8 mouse cellular contexts compared by ENCODE assay signal in the genomic region with DNA sequence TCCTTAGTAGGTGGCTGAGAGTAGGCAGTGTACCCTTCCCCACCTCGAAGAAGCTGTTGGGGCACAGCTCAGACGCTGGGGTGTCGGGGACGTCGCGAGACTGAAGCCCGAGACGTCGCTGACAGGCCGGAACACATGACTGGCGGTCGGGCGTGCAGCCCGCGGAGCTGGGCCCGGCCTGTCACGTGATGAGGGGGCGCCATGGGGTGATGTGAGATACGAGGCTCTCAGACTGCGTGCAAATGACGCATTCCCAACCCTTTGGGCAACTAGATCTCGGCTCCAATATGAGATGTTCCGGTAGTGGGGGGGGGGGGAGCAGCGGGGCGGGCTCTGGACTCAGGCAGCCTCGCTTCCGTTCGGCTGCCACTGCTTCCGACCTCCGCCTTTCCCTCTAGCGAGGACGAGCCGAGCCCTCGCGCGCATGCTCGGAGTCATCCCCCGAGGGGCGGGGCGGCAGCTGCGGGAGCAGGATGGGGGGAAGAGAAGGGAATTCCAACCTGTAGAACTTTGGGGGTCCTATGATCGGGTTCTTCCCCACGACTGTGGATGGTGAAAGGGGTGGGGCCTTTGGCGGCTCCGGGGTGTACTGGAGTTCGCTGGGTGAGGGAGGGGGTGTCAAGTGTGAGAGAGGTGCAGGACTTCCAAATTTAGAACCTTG. TPM values are rescaled to one million over a fixed set of nuclear protein-coding genes. Genes with fewer than 3 reads are reported as not detected.
DNase-seq lines count a peak whose midpoint lies in the region; ATAC-seq lines count a peak whose summit lies in the region.

No protein-coding gene starts in this region.

- H3K4me2 ChIP-seq in hindbrain, embryonic 11.5 days (replicated peaks; ENCODE audit: low read depth, low read length) = peak overlapping the region; percentile 99

- peak; percentile 92 for ATAC-seq in hindbrain, embryonic 11.5 days (ENCODE audit: low FRiP score)

- peak overlapping the region; percentile 64 for H3K4me3 ChIP-seq in hindbrain, embryonic 11.5 days (ENCODE audit: low read depth, low read length)

- DNase-seq in MN1 (ENCODE audit: low spot score) = peak; percentile 96
- peak; percentile 94 for DNase-seq in cerebellum, adult 9-10 months
- peak; percentile 96 to 98 for DNase-seq in frontal cortex, adult 2 months (ENCODE audit: extremely low spot score in 1 of 2, low spot score in 1 of 2)
- DNase-seq in hindbrain, embryonic 11.5 days (ENCODE audit: low spot score) = peak; percentile 93
- peak; percentile 93 to 97 for DNase-seq in layer of hippocampus, postnatal 10 days (ENCODE audit: low spot score in 2 of 2)
- peak; percentile 97 for DNase-seq in lung, postnatal 10 days
- peak; percentile 92 for DNase-seq in ovary, postnatal 36 days (ENCODE audit: low spot score)
- peak; percentile 93 for DNase-seq in thymus, postnatal 25 days

- H3K36me3 ChIP-seq in hindbrain, embryonic 11.5 days (ENCODE audit: control insufficient read depth, insufficient read depth, low read length) = no peaks in the 10 kb centered on the region; the same call in 1 of the 2 replicates

- H3K4me1 ChIP-seq in hindbrain, embryonic 11.5 days (replicated peaks; ENCODE audit: control insufficient read depth, insufficient read depth, low read length) = no peaks in the 10 kb centered on the region; the same call in 1 of the 2 replicates

- H3K9me3 ChIP-seq in hindbrain, embryonic 11.5 days (ENCODE audit: control insufficient read depth, low read length) = no peaks in the 10 kb centered on the region

- peak overlapping the region; percentile 77 for H3K27ac ChIP-seq in hindbrain, embryonic 11.5 days (ENCODE audit: low read depth, low read length)

- no peaks in the 10 kb centered on the region for H3K27me3 ChIP-seq in hindbrain, embryonic 11.5 days (ENCODE audit: control insufficient read depth, insufficient read depth, low read length)

- WGBS in hindbrain, embryonic 11.5 days = under 1% methylated on average over 46 of the region's 46 CpGs

- H3K9ac ChIP-seq in hindbrain, embryonic 11.5 days (ENCODE audit: low read depth, low read length) = peak overlapping the region; percentile 57

RNA-seq across cellular contexts. Expression of gene Stx1b, which starts 17.1 kb away (rescaled TPM):
- polyA plus RNA-seq in frontal cortex, adult 2 months (2012; rRNA removed) = 374 and 443 TPM in 2 replicates
- polyA plus RNA-seq in hindbrain, embryonic 11.5 days (2014; fragmentation: Nextera tagmentation; extraction: Ambion mirVana) = 9.1 and 10.1 TPM in 2 replicates
- total RNA-seq in layer of hippocampus, postnatal 10 days (2021) = 100 to 1,000 TPM; 292 to 296 TPM

RNA-seq across cellular contexts. Expression of gene Stx4a, which starts 17.4 kb away (rescaled TPM):
- 121 and 127 TPM in 2 replicates for polyA plus RNA-seq in frontal cortex, adult 2 months (2012; rRNA removed)
- polyA plus RNA-seq in hindbrain, embryonic 11.5 days (2014; fragmentation: Nextera tagmentation; extraction: Ambion mirVana) = 11.6 and 15.0 TPM in 2 replicates
- total RNA-seq in layer of hippocampus, postnatal 10 days (2021) = 10 to 100 TPM; 46.9 to 53.6 TPM

RNA-seq across cellular contexts. Expression of gene Zfp646, which starts 34.6 kb away (rescaled TPM):
- polyA plus RNA-seq in frontal cortex, adult 2 months (2012; rRNA removed) = 16.0 TPM in 2 replicates
- polyA plus RNA-seq in hindbrain, embryonic 11.5 days (2014; fragmentation: Nextera tagmentation; extraction: Ambion mirVana) = 16.5 and 21.5 TPM in 2 replicates
- total RNA-seq in layer of hippocampus, postnatal 10 days (2021) = 10 to 100 TPM; 28.6 to 30.2 TPM

RNA-seq across cellular contexts. Expression of gene Zfp668, which starts 35.2 kb away (rescaled TPM):
- polyA plus RNA-seq in frontal cortex, adult 2 months (2012; rRNA removed) = 13.9 and 15.1 TPM in 2 replicates
- 23.1 and 23.3 TPM in 2 replicates for polyA plus RNA-seq in hindbrain, embryonic 11.5 days (2014; fragmentation: Nextera tagmentation; extraction: Ambion mirVana)
- total RNA-seq in layer of hippocampus, postnatal 10 days (2021) = 10 to 100 TPM; 22.9 to 25.3 TPM

RNA-seq across cellular contexts. Expression of gene Hsd3b7, which starts 41.1 kb away (rescaled TPM):
- 15.7 and 17.3 TPM in 2 replicates for polyA plus RNA-seq in frontal cortex, adult 2 months (2012; rRNA removed)
- polyA plus RNA-seq in hindbrain, embryonic 11.5 days (2014; fragmentation: Nextera tagmentation; extraction: Ambion mirVana) = 7.6 and 7.8 TPM in 2 replicates
- 1 to 10 TPM; 4.8 to 5.1 TPM for total RNA-seq in layer of hippocampus, postnatal 10 days (2021)

Comparison
In these comparisons a context has a peak if more than half of its experiments do, and no peak if none do; other contexts are left out.
1. Peak in every context shown above with its lines: DNase-seq, ATAC-seq, H3K4me3 ChIP-seq and H3K27ac ChIP-seq.
2. RNA of gene Stx1b, which starts 17.1 kb away (polyA plus RNA-seq): 374 to 443 TPM in frontal cortex, adult 2 months; 9.1 to 10.1 TPM in hindbrain, embryonic 11.5 days; every median in the first group is over 10 times any median in the second.